Mouse (Mus musculus) lung, adult 2 months (tissue): ENCODE data around the gene Zdhhc19.

Source experiments
- CTCF ChIP-seq: fragments of 200-500 bp; IDR thresholded peaks from 2 replicates; pipeline ENCODE4 v1.5.1; 2011; ENCODE audit warnings: mild to moderate bottlenecking, low read length, control low read depth; ENCODE audit not compliant: insufficient read depth
- POLR2A ChIP-seq: fragments of 200-500 bp; IDR thresholded peaks from 2 replicates; pipeline ENCODE4 v1.6.1; 2011; ENCODE audit warnings: low read depth, mild to moderate bottlenecking, control low read depth, low read length, borderline replicate concordance; ENCODE audit errors: extremely low read depth

- TF ChIP-seq POLR2A (no peak), CTCF (no peak)
Measured at GRCm38 (mm10) chr16:32501459-32501858, 5.4 kb downstream of the Zdhhc19 start.
